In the genomic region with DNA sequence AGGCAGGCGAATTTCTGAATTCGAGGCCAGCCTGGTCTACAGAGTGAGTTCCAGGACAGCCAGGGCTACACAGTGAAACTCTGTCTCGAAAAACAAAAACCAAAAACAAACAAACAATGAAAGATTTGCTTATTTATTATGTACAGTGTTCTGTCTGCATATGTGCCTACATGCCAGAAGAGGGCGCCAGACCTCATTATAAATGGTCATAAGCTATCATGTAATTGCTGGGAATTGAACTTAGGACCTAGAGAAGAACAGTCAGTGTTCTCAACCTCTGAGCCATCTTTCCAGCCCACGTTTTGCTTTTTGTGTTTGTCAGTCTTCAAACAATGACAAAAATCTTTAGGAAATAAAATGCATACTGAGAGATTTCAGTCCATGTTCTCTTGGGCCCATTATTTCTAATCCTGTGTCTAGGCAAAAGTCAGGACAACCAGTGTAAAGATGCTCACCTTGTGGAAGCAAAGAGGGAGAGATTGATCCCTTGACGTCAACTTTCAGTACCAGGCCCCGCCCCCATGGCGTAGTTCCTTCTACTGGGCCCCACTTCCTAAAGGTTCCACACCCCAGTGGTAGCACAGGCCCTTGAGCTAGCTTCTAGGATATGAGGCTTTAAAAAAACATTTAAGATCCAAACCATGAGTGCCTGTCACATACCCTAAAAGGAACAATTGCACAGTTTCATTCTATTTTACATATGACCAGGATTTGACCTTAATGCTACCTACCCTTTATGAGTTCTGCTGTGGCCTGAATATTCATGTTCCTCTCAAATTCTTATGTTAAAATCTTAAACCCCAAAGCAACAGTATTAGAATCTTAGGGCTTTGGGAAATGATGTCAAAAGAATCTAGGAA, we compare ENCODE assay signal across 9 mouse cellular contexts. TPM values are rescaled to one million over a fixed set of nuclear protein-coding genes. Genes with fewer than 3 reads are reported as not detected.
DNase-seq lines count a peak whose midpoint lies in the region; ATAC-seq and TF ChIP-seq lines count a peak whose summit lies in the region.
"Had no signal": no experiment of that assay in that cellular context is flagged by ENCODE, and none has a peak within 500 bp of the region (broad histone marks: within the 10 kb centered on the region; RNA-seq: fewer than 3 reads in every experiment).

No protein-coding gene starts in this region.

- no peak for ATAC-seq in forebrain, embryonic 14.5 days
- ATAC-seq in forebrain, embryonic 16.5 days, result no peak
- ATAC-seq in lung, postnatal 0 days, result no peak
- ATAC-seq in midbrain, embryonic 16.5 days, result no peak

- peak; percentile 14 for DNase-seq in forebrain, embryonic 14.5 days (ENCODE audit: low spot score)
- DNase-seq in lung, postnatal 0 days (ENCODE audit: low spot score), result no peak
- DNase-seq in lung, postnatal 4 days, result no peak
- peak; percentile 99 for DNase-seq in R1 (ENCODE audit: low read depth, low spot score)
- peak; percentile 11 for DNase-seq in retina, adult 2 months (ENCODE audit: low read depth, low spot score)
- DNase-seq in hindbrain, embryonic 10.5 days (ENCODE audit: low spot score), result no peak

- no peak overlapping the region for H3K9ac ChIP-seq in forebrain, embryonic 14.5 days (ENCODE audit: low read length)
- H3K9ac ChIP-seq in forebrain, embryonic 16.5 days (replicated peaks; ENCODE audit: low read depth, low read length), result no peak overlapping the region
- H3K9ac ChIP-seq in lung, postnatal 0 days (replicated peaks; ENCODE audit: low read depth), result no peak overlapping the region
- H3K9ac ChIP-seq in midbrain, embryonic 16.5 days (ENCODE audit: low read depth, low read length), result no peak overlapping the region
- H3K9ac ChIP-seq: heart, embryonic 13.5 days had no signal

- H3K27me3 ChIP-seq in forebrain, embryonic 14.5 days (replicated peaks; ENCODE audit: control insufficient read depth, insufficient read depth, low read length), result no peaks in the 10 kb centered on the region
- H3K27me3 ChIP-seq in forebrain, embryonic 16.5 days (replicated peaks; ENCODE audit: control insufficient read depth, insufficient read depth, low read length), result no peaks in the 10 kb centered on the region
- no peaks in the 10 kb centered on the region for H3K27me3 ChIP-seq in lung, postnatal 0 days (replicated peaks; ENCODE audit: insufficient read depth, low read length)
- no peaks in the 10 kb centered on the region for H3K27me3 ChIP-seq in midbrain, embryonic 16.5 days (ENCODE audit: control insufficient read depth, insufficient read depth, low read depth, low read length)
- H3K27me3 ChIP-seq in hindbrain, embryonic 10.5 days (ENCODE audit: insufficient read depth, poor library complexity, severe bottlenecking), result no peaks in the 10 kb centered on the region
- H3K27me3 ChIP-seq: heart, embryonic 13.5 days had no signal

- no peaks in the 10 kb centered on the region for H3K9me3 ChIP-seq in forebrain, embryonic 14.5 days (replicated peaks; ENCODE audit: control insufficient read depth, low read length)
- no peaks in the 10 kb centered on the region for H3K9me3 ChIP-seq in forebrain, embryonic 16.5 days (ENCODE audit: control insufficient read depth, low read length)
- no peaks in the 10 kb centered on the region for H3K9me3 ChIP-seq in lung, postnatal 0 days (ENCODE audit: low read length)
- no peaks in the 10 kb centered on the region for H3K9me3 ChIP-seq in midbrain, embryonic 16.5 days (replicated peaks; ENCODE audit: control insufficient read depth, low read length, poor library complexity, severe bottlenecking)
- no peaks in the 10 kb centered on the region for H3K9me3 ChIP-seq in hindbrain, embryonic 10.5 days
- H3K9me3 ChIP-seq: heart, embryonic 13.5 days had no signal

- no peak for TF ChIP-seq EP300 in lung, postnatal 0 days (IDR thresholded peaks at IDR 0.05)

- H3K4me2 ChIP-seq in forebrain, embryonic 14.5 days (ENCODE audit: low read length), result no peak overlapping the region
- no peak overlapping the region for H3K4me2 ChIP-seq in forebrain, embryonic 16.5 days (ENCODE audit: low read length)
- no peak overlapping the region for H3K4me2 ChIP-seq in lung, postnatal 0 days (replicated peaks; ENCODE audit: low read depth, low read length)
- no peak overlapping the region for H3K4me2 ChIP-seq in midbrain, embryonic 16.5 days (ENCODE audit: low read length)
- H3K4me2 ChIP-seq: heart, embryonic 13.5 days had no signal

- peak; percentile 65 for TF ChIP-seq CTCF in lung, postnatal 0 days (IDR thresholded peaks at IDR 0.05)

- H3K4me3 ChIP-seq in forebrain, embryonic 14.5 days (ENCODE audit: low read depth, low read length), result no peak overlapping the region
- no peak overlapping the region for H3K4me3 ChIP-seq in forebrain, embryonic 16.5 days (replicated peaks; ENCODE audit: low read length)
- no peak overlapping the region for H3K4me3 ChIP-seq in lung, postnatal 0 days (ENCODE audit: low read depth, low read length)
- H3K4me3 ChIP-seq in midbrain, embryonic 16.5 days (ENCODE audit: low read depth, low read length), result no peak overlapping the region
- no peak overlapping the region for H3K4me3 ChIP-seq in hindbrain, embryonic 10.5 days
- H3K4me3 ChIP-seq: heart, embryonic 13.5 days had no signal

- 82% methylated on average over 8 of the region's 8 CpGs for WGBS in forebrain, embryonic 14.5 days
- 79% methylated on average over 8 of the region's 8 CpGs for WGBS in forebrain, embryonic 16.5 days
- WGBS in lung, postnatal 0 days, result 74% methylated on average over 8 of the region's 8 CpGs
- WGBS in midbrain, embryonic 16.5 days, result 80% methylated on average over 8 of the region's 8 CpGs
- 77% methylated on average over 8 of the region's 8 CpGs for WGBS in hindbrain, embryonic 10.5 days

- H3K4me1 ChIP-seq in forebrain, embryonic 14.5 days (ENCODE audit: control insufficient read depth, insufficient read depth, low read length), result no peaks in the 10 kb centered on the region
- peaks cover 3% of the 10 kb centered on the region; the same call in 1 of the 2 replicates for H3K4me1 ChIP-seq in forebrain, embryonic 16.5 days (replicated peaks; ENCODE audit: control insufficient read depth, insufficient read depth, low read length)
- no peaks in the 10 kb centered on the region for H3K4me1 ChIP-seq in lung, postnatal 0 days (ENCODE audit: insufficient read depth, low read depth, low read length)
- no peaks in the 10 kb centered on the region for H3K4me1 ChIP-seq in midbrain, embryonic 16.5 days (ENCODE audit: control insufficient read depth, insufficient read depth, low read length)
- peaks cover 5% of the 10 kb centered on the region; the same call in 1 of the 2 replicates for H3K4me1 ChIP-seq in hindbrain, embryonic 10.5 days (replicated peaks)

- H3K36me3 ChIP-seq in forebrain, embryonic 14.5 days (ENCODE audit: control insufficient read depth, insufficient read depth, low read length), result no peaks in the 10 kb centered on the region
- H3K36me3 ChIP-seq in forebrain, embryonic 16.5 days (ENCODE audit: control insufficient read depth, insufficient read depth), result no peaks in the 10 kb centered on the region
- no peaks in the 10 kb centered on the region for H3K36me3 ChIP-seq in lung, postnatal 0 days (ENCODE audit: insufficient read depth, low read length)
- H3K36me3 ChIP-seq in midbrain, embryonic 16.5 days (ENCODE audit: control insufficient read depth, insufficient read depth, low read length), result no peaks in the 10 kb centered on the region
- no peaks in the 10 kb centered on the region for H3K36me3 ChIP-seq in hindbrain, embryonic 10.5 days
- H3K36me3 ChIP-seq: heart, embryonic 13.5 days had no signal

- no peak overlapping the region for H3K27ac ChIP-seq in forebrain, embryonic 14.5 days (ENCODE audit: low read depth, low read length)
- no peak overlapping the region for H3K27ac ChIP-seq in forebrain, embryonic 16.5 days (ENCODE audit: low read length)
- no peak overlapping the region for H3K27ac ChIP-seq in lung, postnatal 0 days (ENCODE audit: low read length)
- H3K27ac ChIP-seq in midbrain, embryonic 16.5 days (ENCODE audit: low read length), result no peak overlapping the region
- no peak overlapping the region for H3K27ac ChIP-seq in hindbrain, embryonic 10.5 days
- H3K27ac ChIP-seq: heart, embryonic 13.5 days had no signal

RNA-seq across cellular contexts. Expression of a gene that starts 54.0 kb away (rescaled TPM):
- not detected in 2 replicates for polyA plus RNA-seq in forebrain, embryonic 14.5 days (2014; fragmentation: Nextera tagmentation; extraction: Ambion mirVana)
- polyA plus RNA-seq in forebrain, embryonic 16.5 days (2015; fragmentation: Nextera tagmentation; extraction: Ambion mirVana), result not detected in 2 replicates
- polyA plus RNA-seq in lung, postnatal 0 days (2015; fragmentation: Nextera tagmentation; extraction: Ambion mirVana), result not detected in 2 replicates
- not detected in 2 replicates for polyA plus RNA-seq in midbrain, embryonic 16.5 days (2015; fragmentation: Nextera tagmentation; extraction: Ambion mirVana)
- not detected in 2 replicates for polyA plus RNA-seq in hindbrain, embryonic 10.5 days (2016; fragmentation: Nextera tagmentation; extraction: Ambion mirVana)
- polyA plus RNA-seq: heart, embryonic 13.5 days had no signal

Comparison
In these comparisons a context has a peak if more than half of its experiments do, and no peak if none do; other contexts are left out.
1. DNase-seq: peak in forebrain, embryonic 14.5 days (single experiment), R1 (single experiment) and retina, adult 2 months (single experiment); none in lung, postnatal 0 days (single experiment), lung, postnatal 4 days (0 of 2) and hindbrain, embryonic 10.5 days (single experiment).